Mouse (Mus musculus) CH12.LX (cell line): ENCODE results near the gene Sbf2. TPM values are rescaled to one million over a fixed set of nuclear protein-coding genes. Genes with fewer than 3 reads are reported as not detected.

Experiments
- DNase-seq: peaks from one replicate; pipeline ENCODE4 v3.0.0-alpha.2; 2013; ENCODE audit errors: extremely low read depth
- H3K27ac ChIP-seq: 2 replicates; pipeline ENCODE4 v1.5.1; 2012; ENCODE audit warnings: low read depth, mild to moderate bottlenecking, control low read depth, moderate library complexity; ENCODE audit not compliant: insufficient read depth
- H3K27me3 ChIP-seq: replicated peaks from 2 replicates; pipeline ENCODE3; 2012; ENCODE audit warnings: inconsistent platforms
- H3K36me3 ChIP-seq, 2 experiments: replicated peaks in 1 of 2; 2 replicates each; pipeline versions ENCODE3 to v1.6.1; 2012; ENCODE audit warnings: inconsistent platforms in 1 of 2, low read length in 1 of 2, mild to moderate bottlenecking in 1 of 2, mixed read lengths in 1 of 2, moderate library complexity in 1 of 2; ENCODE audit not compliant: control insufficient read depth in 1 of 2, insufficient read depth in 1 of 2
- H3K4me1 ChIP-seq, 2 experiments: 2 replicates each; pipeline ENCODE4 v1.6.1; 2012; ENCODE audit warnings: inconsistent platforms in 1 of 2, moderate library complexity in 1 of 2; ENCODE audit not compliant: insufficient read depth in 2 of 2, control insufficient read depth in 1 of 2
- H3K4me2 ChIP-seq: 2 replicates; pipeline ENCODE4 v1.6.1; 2012; ENCODE audit warnings: low read depth, mild to moderate bottlenecking, control low read depth; ENCODE audit not compliant: poor library complexity, insufficient read depth, severe bottlenecking
- H3K4me3 ChIP-seq, 3 experiments: fragments of 150-350 bp in 1 of 3; sonication (generic) in 1 of 3; replicated peaks in 1 of 3; 2 replicates each; pipeline versions ENCODE3 to v1.5.1; 2011 to 2012; ENCODE audit warnings: low read depth in 2 of 3, low read length in 2 of 3, mild to moderate bottlenecking in 2 of 3, moderate library complexity in 2 of 3, control low read depth in 1 of 3, improper control_type of control experiment in 1 of 3, inconsistent platforms in 1 of 3, mixed read lengths in 1 of 3; ENCODE audit not compliant: poor library complexity in 1 of 3
- H3K79me2 ChIP-seq: replicated peaks from 2 replicates; pipeline ENCODE4 v1.6.1; 2012; ENCODE audit warnings: mild to moderate bottlenecking, moderate library complexity; ENCODE audit not compliant: control insufficient read depth, poor library complexity, insufficient read depth, severe bottlenecking; ENCODE audit errors: extremely low read depth
- H3K9ac ChIP-seq: 2 replicates; pipeline ENCODE4 v1.6.1; 2012; ENCODE audit warnings: low read depth, mild to moderate bottlenecking, control low read depth, moderate library complexity; ENCODE audit not compliant: insufficient read depth
- H3K9me3 ChIP-seq: replicated peaks from 2 replicates; pipeline ENCODE3; 2012; ENCODE audit warnings: low read length, inconsistent platforms, mixed read lengths
- BHLHE40 ChIP-seq: IDR thresholded peaks from 2 replicates; pipeline ENCODE4 v1.6.1; 2011; ENCODE audit warnings: mild to moderate bottlenecking, low read depth, low read length, improper control_type of control experiment
- CHD1 ChIP-seq: IDR thresholded peaks from 2 replicates; pipeline ENCODE4 v1.6.1; 2012; ENCODE audit warnings: low read depth, low read length, improper control_type of control experiment, inconsistent platforms
- CHD2 ChIP-seq: IDR thresholded peaks from 2 replicates; pipeline ENCODE4 v1.6.1; 2011; ENCODE audit warnings: low read length, improper control_type of control experiment
- CTCF ChIP-seq, 2 experiments: IDR thresholded peaks in 1 of 2; conservative IDR thresholded peaks in 1 of 2; 2 replicates each; pipeline ENCODE4 v1.5.1; 2011 to 2012; ENCODE audit warnings: low read depth in 2 of 2, low read length in 2 of 2, improper control_type of control experiment in 1 of 2, inconsistent platforms in 1 of 2, mild to moderate bottlenecking in 1 of 2, moderate library complexity in 1 of 2
- EP300 ChIP-seq: IDR thresholded peaks from 2 replicates; pipeline ENCODE4 v1.6.1; 2011; ENCODE audit warnings: low read length, improper control_type of control experiment
- GABPA ChIP-seq: IDR thresholded peaks from 2 replicates; pipeline ENCODE4 v1.6.1; 2012; ENCODE audit warnings: low read depth, low read length, improper control_type of control experiment, inconsistent platforms; ENCODE audit not compliant: insufficient replicate concordance
- IRF4 ChIP-seq: IDR thresholded peaks from 2 replicates; pipeline ENCODE4 v1.6.1; 2014; ENCODE audit warnings: low read depth, mild to moderate bottlenecking, inconsistent platforms, low read length, improper control_type of control experiment
- JUND ChIP-seq: conservative IDR thresholded peaks from 2 replicates; pipeline ENCODE4 v1.6.1; 2011; ENCODE audit warnings: low read depth, low read length, improper control_type of control experiment
- MAFK ChIP-seq: IDR thresholded peaks from 2 replicates; pipeline ENCODE4 v1.6.1; 2011; ENCODE audit warnings: low read length, improper control_type of control experiment; ENCODE audit not compliant: insufficient replicate concordance
- MAX ChIP-seq: IDR thresholded peaks from 2 replicates; pipeline ENCODE4 v1.6.1; 2011; ENCODE audit warnings: low read length, improper control_type of control experiment
- MAZ ChIP-seq: IDR thresholded peaks from 2 replicates; pipeline ENCODE4 v1.6.1; 2012; ENCODE audit warnings: low read depth, mild to moderate bottlenecking, inconsistent platforms, low read length, improper control_type of control experiment, moderate library complexity
- MEF2A ChIP-seq: IDR thresholded peaks from 2 replicates; pipeline ENCODE4 v1.6.1; 2014; ENCODE audit warnings: low read depth, mild to moderate bottlenecking, inconsistent platforms, low read length, improper control_type of control experiment, borderline replicate concordance
- MXI1 ChIP-seq: IDR thresholded peaks from 2 replicates; pipeline ENCODE4 v1.6.1; 2011; ENCODE audit warnings: mild to moderate bottlenecking, low read depth, low read length, improper control_type of control experiment
- MYC ChIP-seq: IDR thresholded peaks from 2 replicates; pipeline ENCODE4 v1.6.1; 2011; ENCODE audit warnings: low read depth, mild to moderate bottlenecking, improper control_type of control experiment, low read length
- NELFE ChIP-seq: IDR thresholded peaks from 2 replicates; pipeline ENCODE4 v1.6.1; 2011; ENCODE audit warnings: low read depth, low read length, improper control_type of control experiment
- POLR2A ChIP-seq: IDR thresholded peaks from 2 replicates; pipeline ENCODE4 v1.6.1; 2011; ENCODE audit warnings: low read depth, mild to moderate bottlenecking, improper control_type of control experiment, low read length
- POLR2AphosphoS2 ChIP-seq: IDR thresholded peaks from 2 replicates; pipeline ENCODE4 v1.6.1; 2011; ENCODE audit warnings: low read depth, low read length, improper control_type of control experiment
- RAD21 ChIP-seq: IDR thresholded peaks from 2 replicates; pipeline ENCODE4 v1.6.1; 2011; ENCODE audit warnings: low read depth, mild to moderate bottlenecking, low read length, improper control_type of control experiment, moderate library complexity
- SIN3A ChIP-seq: IDR thresholded peaks from 2 replicates; pipeline ENCODE4 v1.6.1; 2012; ENCODE audit warnings: low read length, improper control_type of control experiment, inconsistent platforms
- SMC3 ChIP-seq: IDR thresholded peaks from 2 replicates; pipeline ENCODE4 v1.6.1; 2011; ENCODE audit warnings: low read depth, low read length, improper control_type of control experiment
- TBP ChIP-seq: conservative IDR thresholded peaks from 2 replicates; pipeline ENCODE4 v1.6.1; 2011; ENCODE audit warnings: low read depth, low read length, improper control_type of control experiment
- UBTF ChIP-seq: IDR thresholded peaks from 2 replicates; pipeline ENCODE4 v1.6.1; 2012; ENCODE audit warnings: low read depth, mild to moderate bottlenecking, inconsistent platforms, low read length, improper control_type of control experiment, moderate library complexity
- USF1 ChIP-seq: IDR thresholded peaks from 2 replicates; pipeline ENCODE4 v1.6.1; 2014; ENCODE audit warnings: low read depth, mild to moderate bottlenecking, inconsistent platforms, low read length, improper control_type of control experiment
- dilution Hi-C: fragments of 300-500 bp; cut with MboI; formaldehyde crosslinking; loops from 2 replicates; pipeline ENCODE4 v1.14.3; 2020; ENCODE audit warnings: low sequenced_read_pairs; ENCODE audit not compliant: extremely low pct_unique_long_range_greater_than_20kb, extremely low pct_ligation_motif_present
- in situ Hi-C: fragments of 300-500 bp; cut with MboI; formaldehyde crosslinking; loops from 3 replicates; pipeline ENCODE4 v1.14.3; 2019; ENCODE audit warnings: low sequenced_read_pairs, low pct_ligation_motif_present, low pct_unique_long_range_greater_than_20kb, mixed read lengths
- polyA plus RNA-seq: library from polyadenylated mRNA; unstranded; fragments of >175 nt; gene quantifications from 2 replicates; pipeline ENCODE4 v1.2.1, GENCODE M21; 2012; ENCODE audit warnings: low read depth; ENCODE audit not compliant: insufficient read length
- total RNA-seq, 2 experiments: library from RNA; depleted of rRNA; stranded (reverse); fragments of 300-350 nt in 1 of 2; fragments of >200 nt in 1 of 2; gene quantifications; 2 replicates each; pipeline ENCODE4 v1.2.3; 2012 to 2014

The Sbf2 gene
- total and polyA plus RNA-seq, 3 experiments: 9.5 to 21.5 (median 11.4) TPM

- in situ Hi-C loops: no loop called here
- DNase-seq: no peak
- Histone ChIP-seq H3K9me3 (peaks cover 5% of the 10 kb centered on the region), H3K4me3 (no peak overlapping the region), H3K27me3 (no peaks in the 10 kb centered on the region), H3K9ac (no peak overlapping the region), H3K36me3 (no peaks in the 10 kb centered on the region), H3K4me1 (peaks cover 0 to 17% of the 10 kb centered on the region in 2 experiments; a peak in 2 of 4 replicates), H3K79me2 (no peaks in the 10 kb centered on the region), H3K4me2 (no peak overlapping the region), H3K27ac (no peak overlapping the region)
- dilution Hi-C loops: no loop called here
- no peak for TF ChIP-seq NELFE
- TF ChIP-seq JUND: no peak
- TF ChIP-seq MEF2A: no peak
- no peak for TF ChIP-seq MXI1
- no peak for TF ChIP-seq CHD2
- TF ChIP-seq USF1: no peak
- TF ChIP-seq EP300: no peak
- no peak for TF ChIP-seq UBTF
- TF ChIP-seq GABPA: no peak
- no peak for TF ChIP-seq MYC
- TF ChIP-seq MAFK: no peak
- TF ChIP-seq POLR2AphosphoS2: no peak
- TF ChIP-seq MAZ: no peak
- no peak for TF ChIP-seq TBP
- no peak for TF ChIP-seq CHD1
- no peak for TF ChIP-seq POLR2A
- no peak for TF ChIP-seq SIN3A
- no peak for TF ChIP-seq CTCF (conservative IDR thresholded peaks at IDR 0.05 in 1 of 2, IDR thresholded peaks at IDR 0.05 in 1 of 2; ENCODE audit: low read depth in 2 of 2, low read length in 2 of 2)
- TF ChIP-seq RAD21: no peak
- no peak for TF ChIP-seq IRF4
These were observed 9.2 kb downstream of the Sbf2 start for GRCm38 (mm10) chr7:110605476-110605875.

GRCm38 (mm10) chr7:110597141-110597540 lies 17.6 kb downstream of the Sbf2 start:
- DNase-seq: no peak
- Histone ChIP-seq H3K4me2 (no peak overlapping the region), H3K79me2 (no peaks in the 10 kb centered on the region), H3K4me3 (no peak overlapping the region), H3K9ac (no peak overlapping the region), H3K9me3 (no peaks in the 10 kb centered on the region), H3K36me3 (peaks cover 0 to 5% of the 10 kb centered on the region in 2 experiments), H3K27me3 (no peaks in the 10 kb centered on the region), H3K27ac (no peak overlapping the region), H3K4me1 (no peaks in the 10 kb centered on the region)
- dilution Hi-C loops (no loop called here), in situ Hi-C loops (no loop called here)
- no peak for TF ChIP-seq MAX
- no peak for TF ChIP-seq BHLHE40
- no peak for TF ChIP-seq SMC3
- TF ChIP-seq JUND: no peak
- no peak for TF ChIP-seq TBP
- no peak for TF ChIP-seq CHD1
